Mouse (Mus musculus) embryonic stem cell, embryonic (primary cell): ENCODE results near the gene Gm38392.

Source experiments
- CTCF ChIA-PET, 4 experiments: fragments of 300-600 bp in 2 of 4; fragments of 350-600 bp in 2 of 4; sonication (Branson Sonifier 250); formaldehyde crosslinking; loops; one replicate each; lab custom pipeline; 2022; ENCODE audit warnings: inconsistent platforms in 2 of 4; lab: Charles Lee
- POLR2A ChIA-PET, 4 experiments: fragments of 300-600 bp in 2 of 4; fragments of 350-600 bp in 2 of 4; sonication (Branson Sonifier 250); formaldehyde crosslinking; loops; one replicate each; lab custom pipeline; 2022; ENCODE audit warnings: antibody characterized with exemption in 4 of 4, inconsistent platforms in 1 of 4; lab: Charles Lee

Gm38392 gene

DNA sequence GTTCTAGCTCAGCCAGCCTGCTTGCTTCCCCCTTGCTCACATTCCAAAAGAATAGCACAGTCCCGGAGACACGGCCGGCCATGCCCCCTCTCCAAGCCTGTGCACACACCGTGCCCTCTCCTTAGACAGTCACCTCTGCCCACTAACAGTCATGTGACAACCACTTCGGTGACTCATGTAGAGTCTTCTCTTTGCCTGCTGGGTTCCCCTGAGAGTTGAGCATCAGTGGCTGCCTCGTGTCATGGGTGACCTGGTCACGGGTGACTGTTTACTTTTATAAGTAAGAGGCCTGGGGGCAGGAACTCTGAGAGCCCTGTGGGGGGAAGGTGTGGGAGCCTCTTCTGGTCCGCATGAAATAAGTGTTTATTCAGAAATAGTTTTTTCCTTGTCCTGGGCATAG lies 53.0 kb downstream of the Gm38392 start:
- ChIA-PET POLR2A (interaction anchor here in 1 of 4 experiments (1.8 kb wide), 1 partner anchor 102 kb away, joined by 4 read pairs; the partner anchor contains the start of genes Smg5 and Tmem79), CTCF (interaction anchor here in 3 of 4 experiments (0.5 to 6.8 kb wide), 8 partner anchors 9 to 213 kb away, joined by 3 to 43 read pairs (median 5); no protein-coding TSS in a partner anchor)

DNA sequence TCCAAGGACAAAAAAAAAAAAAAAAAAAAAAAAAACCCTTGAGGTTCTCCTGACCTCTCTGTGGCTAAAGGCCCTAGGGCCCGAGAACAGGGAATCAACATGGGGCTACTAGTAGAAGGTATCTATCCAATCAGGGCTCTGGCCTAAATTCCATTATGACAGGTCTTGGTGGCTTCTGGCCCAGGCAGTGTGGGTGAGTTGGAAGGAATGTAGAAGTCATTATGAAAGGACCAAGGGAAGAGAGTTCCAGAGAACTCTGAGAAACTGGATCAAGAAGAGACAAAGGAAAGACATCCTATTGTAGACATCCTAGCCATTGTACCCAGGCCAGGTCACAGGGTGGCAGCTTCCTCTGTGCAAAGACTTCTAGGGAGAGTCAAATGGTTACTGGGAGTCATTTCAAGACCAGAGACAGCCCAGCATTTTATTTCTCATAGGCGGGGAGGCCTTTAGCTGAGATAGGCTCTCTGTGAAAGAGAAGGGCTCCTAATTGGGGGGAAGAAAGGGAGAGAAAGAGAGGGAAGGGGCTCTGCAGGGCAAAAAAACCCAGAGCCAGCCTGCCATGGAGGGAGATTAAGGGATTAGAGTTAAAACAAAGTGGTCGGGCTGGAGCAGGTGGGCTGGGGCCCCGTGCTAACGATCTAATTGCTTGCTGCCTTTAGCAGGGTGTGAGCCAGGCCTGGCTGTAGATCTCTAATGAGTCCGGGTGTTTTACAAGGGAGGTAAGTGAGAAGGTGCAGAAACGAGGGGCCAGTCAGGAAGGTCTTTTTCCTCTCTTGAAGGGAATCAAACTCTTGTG lies 54.0 kb downstream of the Gm38392 start:
- CTCF ChIA-PET = interaction anchor here in 2 of 4 experiments (0.6 to 6.8 kb wide), 6 partner anchors 10 to 250 kb away, joined by 3 to 43 read pairs (median 4); no protein-coding TSS in a partner anchor
- POLR2A ChIA-PET = interaction anchor here in 2 of 4 experiments (0.7 to 1.7 kb wide), 4 partner anchors 13 to 142 kb away, joined by 3 to 19 read pairs (median 4); no protein-coding TSS in a partner anchor

DNA sequence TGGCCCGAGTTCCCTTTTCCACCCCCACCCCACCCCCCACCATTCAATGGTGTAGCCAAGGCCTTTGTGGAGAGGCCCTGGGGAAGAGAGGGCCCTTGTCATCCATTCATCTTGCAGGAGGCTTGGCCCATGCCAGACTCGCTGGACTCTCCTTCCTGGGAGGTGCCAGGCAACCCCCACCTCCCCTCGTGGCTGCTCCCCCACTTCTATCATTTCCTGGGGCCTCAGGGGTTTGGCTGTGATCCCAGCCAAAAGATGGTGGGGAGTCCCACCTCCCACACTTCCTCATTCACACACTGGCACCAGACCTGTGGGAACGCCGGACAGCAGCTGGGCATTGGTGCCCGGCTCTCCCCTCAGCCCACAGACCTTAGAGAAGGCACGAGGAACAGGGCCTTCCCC lies 54.7 kb downstream of the Gm38392 start:
- CTCF ChIA-PET = interaction anchor here in 3 of 4 experiments (0.6 to 6.8 kb wide), 9 partner anchors 11 to 251 kb away, joined by 3 to 43 read pairs (median 5); no protein-coding TSS in a partner anchor
- POLR2A ChIA-PET = interaction anchor here in 3 of 4 experiments (0.9 to 3.0 kb wide), 9 partner anchors 8 to 103 kb away, joined by 3 to 19 read pairs (median 5); partner anchors contain the start of genes Smg5 (in 1 of the 3) and Tmem79 (in 1 of the 3)

DNA sequence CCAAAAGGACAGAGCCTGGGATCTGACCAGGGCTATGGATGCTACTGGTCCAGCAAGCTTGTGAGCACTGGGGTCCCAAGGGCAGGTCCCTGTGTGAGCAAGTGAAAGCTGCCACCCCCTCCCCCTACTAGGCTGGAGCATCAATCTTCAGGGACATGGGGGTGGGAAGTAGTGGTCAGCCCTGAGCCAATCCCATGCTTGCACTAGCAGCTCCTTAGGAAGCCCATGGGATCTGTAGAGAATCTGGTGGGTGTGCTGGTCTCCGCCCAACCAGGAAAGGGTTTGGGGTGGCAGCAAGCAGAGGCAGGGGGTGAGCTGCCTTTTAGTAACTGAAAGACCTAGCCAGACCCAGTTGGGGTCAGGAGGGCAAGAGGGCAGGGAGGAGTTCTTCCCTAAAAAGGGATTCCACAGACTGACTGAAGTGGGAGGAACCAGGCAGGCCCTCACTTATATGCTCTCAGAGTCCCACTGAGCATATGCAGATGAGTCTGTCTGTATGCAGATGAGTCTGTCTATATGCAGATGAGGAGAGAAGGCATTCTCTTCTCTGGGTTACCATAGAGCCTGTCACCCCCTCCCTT lies 55.9 kb downstream of the Gm38392 start:
- POLR2A ChIA-PET = interaction anchor here (0.5 to 3.0 kb wide), 53 partner anchors 9 to 345 kb away, joined by 3 to 19 read pairs (median 4); partner anchors contain the start of genes Mef2d (in 2 of the 4), Nes (in 2 of the 4), Cct3 (in 1 of the 4) and Hdgf (in 1 of the 4)
- CTCF ChIA-PET = interaction anchor here in 3 of 4 experiments (0.6 to 6.8 kb wide), 19 partner anchors 9 to 410 kb away, joined by 3 to 43 read pairs (median 4); no protein-coding TSS in a partner anchor

DNA sequence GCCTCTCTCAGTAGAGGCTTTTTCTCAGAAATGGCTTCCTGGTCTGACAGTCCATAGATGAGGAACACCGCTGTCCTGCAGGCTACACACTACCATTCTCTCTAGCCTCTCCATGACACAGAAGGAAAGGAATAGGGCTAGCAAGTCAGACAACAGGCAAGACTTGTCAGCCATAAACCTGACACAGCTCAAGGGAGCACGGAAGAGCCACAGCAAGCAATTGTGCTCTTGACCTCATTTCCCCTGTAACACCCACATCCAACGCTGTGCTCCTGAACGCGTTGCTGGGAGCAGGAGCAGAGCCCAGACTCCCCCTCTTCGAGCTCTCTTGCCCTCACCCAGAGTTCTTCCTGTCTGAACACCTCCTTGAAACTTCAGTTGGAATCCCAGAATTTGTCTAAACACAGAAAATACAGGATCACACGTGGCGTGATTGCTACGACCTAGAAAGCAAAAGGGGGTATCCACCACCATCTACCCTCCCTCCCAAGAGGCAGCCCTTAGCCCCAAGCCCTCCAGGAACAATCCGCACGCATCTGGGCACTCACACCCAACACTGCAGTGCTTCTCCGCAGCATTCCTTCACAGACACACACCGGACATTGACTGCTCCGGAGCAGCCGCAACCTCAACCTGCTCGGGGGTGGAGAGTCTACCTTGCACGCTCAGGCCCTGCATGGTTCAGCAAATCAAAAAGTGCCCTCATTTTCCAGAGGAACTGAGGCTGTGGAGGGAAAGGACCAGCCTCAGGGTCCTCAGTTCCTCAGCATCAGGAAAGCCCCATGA lies 56.6 kb downstream of the Gm38392 start:
- POLR2A ChIA-PET = interaction anchor here (0.5 to 3.0 kb wide), 47 partner anchors 8 to 345 kb away, joined by 3 to 19 read pairs (median 4); partner anchors contain the start of genes Nes (in 2 of the 4), Cct3 (in 1 of the 4), Hdgf (in 1 of the 4) and Lamtor2 (in 1 of the 4)

DNA sequence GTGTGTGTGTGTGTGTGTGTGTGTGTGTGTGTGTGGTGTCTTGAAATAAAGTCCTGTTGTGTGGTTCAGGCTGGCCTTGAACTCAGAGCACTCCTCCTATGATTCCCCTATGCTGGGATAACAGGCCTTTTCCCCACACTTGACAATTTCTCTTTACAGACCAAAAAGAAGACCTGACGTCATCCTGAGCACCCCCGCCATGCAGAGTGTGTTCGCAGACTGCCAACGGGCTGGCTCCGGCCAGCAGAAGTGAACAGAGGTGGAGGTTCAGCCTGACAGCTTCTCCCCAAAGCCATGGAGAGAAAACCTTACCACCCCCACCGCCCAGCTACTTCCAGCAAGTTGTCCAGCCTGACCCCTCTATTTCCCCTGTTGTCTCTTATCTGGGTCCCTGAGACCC lies 57.5 kb downstream of the Gm38392 start:
- ChIA-PET POLR2A (interaction anchor here in 1 of 4 experiments (1.2 to 3.0 kb wide), 4 partner anchors 14 to 67 kb away, joined by 3 to 19 read pairs (median 4); partner anchors contain the start of genes Cct3 and Tsacc), CTCF (interaction anchor here in 3 of 4 experiments (0.5 to 6.8 kb wide), 7 partner anchors 10 to 290 kb away, joined by 3 to 43 read pairs (median 3); no protein-coding TSS in a partner anchor)

More for the DNA sequence above, 56.6 kb downstream of the Gm38392 start:
- CTCF ChIA-PET = interaction anchor here in 3 of 4 experiments (0.6 to 6.8 kb wide), 19 partner anchors 9 to 289 kb away, joined by 3 to 43 read pairs (median 4); no protein-coding TSS in a partner anchor

DNA sequence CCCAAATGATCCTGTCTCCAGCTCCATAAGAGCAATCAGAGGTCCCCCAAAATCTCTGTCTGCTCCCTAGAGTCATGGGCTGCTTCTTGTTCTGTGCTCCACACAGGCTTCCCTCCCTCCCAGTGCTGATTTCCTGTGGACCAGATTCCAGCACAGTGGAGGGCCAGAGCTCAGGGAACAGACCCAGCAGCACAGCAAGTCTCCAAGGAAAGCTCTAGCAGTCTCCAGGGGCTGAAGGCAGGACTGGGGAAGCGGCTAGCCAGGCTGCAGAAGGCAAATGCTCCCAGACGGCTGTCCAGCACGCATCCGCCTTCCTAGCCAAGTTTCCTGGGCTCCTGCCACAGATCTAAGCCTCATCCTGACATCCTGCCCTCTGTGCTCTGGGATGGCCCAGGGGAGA lies 58.1 kb downstream of the Gm38392 start:
- POLR2A ChIA-PET = interaction anchor here in 1 of 4 experiments (0.7 to 1.8 kb wide), 4 partner anchors 11 to 68 kb away, joined by 3 to 5 read pairs (median 3); partner anchors contain the start of genes Cct3 and Tsacc
- CTCF ChIA-PET = interaction anchor here in 3 of 4 experiments (0.5 to 2.1 kb wide), 5 partner anchors 8 to 23 kb away, joined by 3 to 13 read pairs (median 5); no protein-coding TSS in a partner anchor

DNA sequence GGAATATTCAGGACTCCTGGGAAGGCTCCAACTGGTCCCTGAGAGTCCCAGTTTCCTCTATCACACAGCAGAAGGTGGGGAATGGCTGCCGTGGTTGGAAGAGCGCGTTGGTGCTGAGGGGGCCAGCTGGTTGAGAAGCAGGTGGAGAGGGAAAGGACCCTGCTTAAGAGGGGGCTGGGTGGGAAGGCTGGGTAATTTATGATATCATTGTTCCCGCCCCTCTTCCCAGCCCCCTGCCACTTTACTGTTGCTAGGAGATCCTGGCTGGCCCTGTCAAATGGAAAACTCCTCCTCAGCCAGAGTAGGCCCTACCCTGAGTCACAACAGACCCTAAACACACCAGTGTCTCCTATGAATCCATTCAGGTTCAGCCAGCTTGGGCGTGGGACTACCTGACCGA lies 59.0 kb downstream of the Gm38392 start:
- ChIA-PET POLR2A (interaction anchor here in 2 of 4 experiments (0.6 to 1.8 kb wide), 6 partner anchors 10 to 108 kb away, joined by 3 to 6 read pairs (median 3); partner anchors contain the start of genes Cct3 (in 1 of the 2), Smg5 (in 1 of the 2) and Tsacc (in 1 of the 2)), CTCF (interaction anchor here in 3 of 4 experiments (0.6 to 2.1 kb wide), 5 partner anchors 12 to 58 kb away, joined by 3 to 13 read pairs (median 6); no protein-coding TSS in a partner anchor)

DNA sequence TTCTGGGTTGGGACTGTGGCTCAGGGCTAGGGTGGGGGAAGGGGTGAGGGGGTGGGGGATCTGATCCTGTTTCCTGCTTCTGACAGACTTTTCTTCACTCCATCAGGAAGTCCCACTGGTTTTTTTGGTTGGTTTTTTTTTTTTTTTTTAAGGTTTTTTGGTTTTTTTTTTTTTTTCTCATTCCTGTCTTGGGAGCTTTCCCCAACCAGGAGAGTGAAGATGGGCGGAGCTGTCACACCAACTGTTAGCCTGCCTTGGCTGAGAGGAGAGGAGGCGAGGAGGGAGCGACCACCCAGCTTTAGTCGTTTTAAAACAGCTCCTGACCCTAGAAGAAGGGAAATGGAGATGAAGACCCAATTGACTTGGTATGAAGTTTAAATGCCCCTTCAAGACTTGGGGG lies 59.8 kb downstream of the Gm38392 start:
- ChIA-PET CTCF (interaction anchor here (0.6 to 2.1 kb wide), 9 partner anchors 10 to 466 kb away, joined by 3 to 13 read pairs (median 5); partner anchors contain the start of gene Iqgap3 (in 1 of the 4)), POLR2A (interaction anchor here in 3 of 4 experiments (0.6 to 1.5 kb wide), 7 partner anchors 10 to 166 kb away, joined by 3 to 6 read pairs (median 4); partner anchors contain the start of gene Smg5 (in 1 of the 3))

DNA sequence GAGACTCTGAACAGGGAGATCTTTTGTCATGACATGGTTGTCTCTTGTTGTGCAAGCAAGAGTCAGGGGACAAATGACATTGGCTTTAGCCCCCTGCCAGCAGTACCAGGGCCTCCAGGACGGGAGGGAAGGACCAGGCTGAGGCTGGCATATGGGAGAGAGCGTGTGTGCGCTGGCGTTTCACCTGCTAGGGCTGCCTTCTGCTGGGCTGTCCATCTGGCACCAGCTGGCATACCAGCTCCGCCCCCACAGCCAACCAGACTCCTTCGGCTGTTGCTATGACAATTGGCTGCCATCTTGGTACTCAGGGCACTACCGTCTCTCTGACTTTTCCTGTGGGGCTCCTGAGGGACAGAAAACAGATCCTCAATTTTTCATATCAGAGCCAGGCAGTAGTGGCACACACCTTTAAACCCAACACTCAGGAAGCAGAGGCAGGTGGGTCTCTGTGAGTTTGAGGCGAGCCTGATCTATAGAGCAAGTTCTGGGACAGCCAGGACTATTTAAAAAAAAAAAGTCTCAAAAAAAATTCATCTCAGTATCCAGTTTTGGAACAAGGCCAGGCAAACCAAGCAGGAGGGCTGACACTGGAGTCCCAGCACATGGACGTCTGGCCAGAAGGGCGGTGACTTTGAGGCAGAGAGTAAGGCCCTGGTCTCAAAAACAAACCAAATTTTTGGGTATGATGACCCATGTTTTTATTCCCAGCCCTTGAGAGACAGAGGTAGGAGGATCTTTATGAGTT lies 60.7 kb downstream of the Gm38392 start:
- ChIA-PET CTCF (interaction anchor here in 1 of 4 experiments (0.8 to 1.1 kb wide), 3 partner anchors 9 to 16 kb away, joined by 3 to 5 read pairs (median 5); no protein-coding TSS in a partner anchor), POLR2A (interaction anchor here in 2 of 4 experiments (0.7 to 1.5 kb wide), 6 partner anchors 9 to 48 kb away, joined by 3 to 6 read pairs (median 4); no protein-coding TSS in a partner anchor)

DNA sequence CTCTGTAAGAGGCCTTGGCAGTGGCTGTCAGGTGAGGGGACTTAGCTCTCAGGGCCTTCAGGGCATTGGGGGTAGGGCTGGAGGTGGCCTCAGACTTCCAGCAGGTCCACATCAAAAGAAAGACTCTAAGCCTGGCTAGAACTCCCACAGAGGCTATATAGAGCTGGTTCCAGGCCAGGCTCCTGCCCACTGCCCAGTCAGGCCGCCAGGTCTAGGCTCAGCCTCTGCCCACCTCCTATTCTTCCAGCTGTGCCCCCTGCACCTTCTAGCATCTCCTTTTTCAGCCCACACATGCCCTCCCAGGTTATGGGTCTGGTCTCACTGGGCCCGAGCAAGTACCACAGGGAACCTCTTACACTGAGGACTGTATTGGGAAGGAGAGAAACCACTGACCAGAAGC lies 62.1 kb downstream of the Gm38392 start:
- ChIA-PET POLR2A (interaction anchor here in 1 of 4 experiments (1.4 to 2.7 kb wide), 2 partner anchors 8 to 10 kb away, joined by 4 to 7 read pairs; no protein-coding TSS in a partner anchor), CTCF (interaction anchor here in 1 of 4 experiments (0.6 to 1.0 kb wide), 2 partner anchors 11 to 19 kb away, joined by 3 read pairs; no protein-coding TSS in a partner anchor)

DNA sequence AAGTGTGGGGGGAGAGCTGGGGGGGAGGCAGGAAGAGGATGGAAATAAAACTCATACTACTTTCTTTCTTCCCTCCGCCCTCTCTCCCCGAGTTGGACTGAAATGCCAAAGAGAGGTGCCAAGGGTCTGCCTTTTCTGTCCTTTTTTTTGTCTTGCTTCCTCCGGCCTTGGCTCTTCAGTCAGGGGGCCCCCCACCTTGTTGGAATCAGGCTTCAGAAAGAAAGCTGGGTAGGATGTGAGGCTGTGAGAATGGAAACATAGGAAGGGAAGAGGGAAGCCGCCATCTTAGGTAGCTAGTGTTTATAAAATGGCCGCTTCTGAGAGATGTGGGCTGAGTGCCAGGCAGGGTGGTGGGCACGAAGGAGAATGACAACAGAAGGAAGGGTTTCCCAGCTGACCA lies 64.6 kb downstream of the Gm38392 start:
- ChIA-PET POLR2A (interaction anchor here in 1 of 4 experiments (0.8 to 1.4 kb wide), 4 partner anchors 9 to 188 kb away, joined by 3 to 5 read pairs (median 4); partner anchors contain the start of gene Pmf1), CTCF (interaction anchor here in 3 of 4 experiments (0.6 to 1.0 kb wide), 4 partner anchors 13 to 288 kb away, joined by 3 to 4 read pairs (median 3); no protein-coding TSS in a partner anchor)

DNA sequence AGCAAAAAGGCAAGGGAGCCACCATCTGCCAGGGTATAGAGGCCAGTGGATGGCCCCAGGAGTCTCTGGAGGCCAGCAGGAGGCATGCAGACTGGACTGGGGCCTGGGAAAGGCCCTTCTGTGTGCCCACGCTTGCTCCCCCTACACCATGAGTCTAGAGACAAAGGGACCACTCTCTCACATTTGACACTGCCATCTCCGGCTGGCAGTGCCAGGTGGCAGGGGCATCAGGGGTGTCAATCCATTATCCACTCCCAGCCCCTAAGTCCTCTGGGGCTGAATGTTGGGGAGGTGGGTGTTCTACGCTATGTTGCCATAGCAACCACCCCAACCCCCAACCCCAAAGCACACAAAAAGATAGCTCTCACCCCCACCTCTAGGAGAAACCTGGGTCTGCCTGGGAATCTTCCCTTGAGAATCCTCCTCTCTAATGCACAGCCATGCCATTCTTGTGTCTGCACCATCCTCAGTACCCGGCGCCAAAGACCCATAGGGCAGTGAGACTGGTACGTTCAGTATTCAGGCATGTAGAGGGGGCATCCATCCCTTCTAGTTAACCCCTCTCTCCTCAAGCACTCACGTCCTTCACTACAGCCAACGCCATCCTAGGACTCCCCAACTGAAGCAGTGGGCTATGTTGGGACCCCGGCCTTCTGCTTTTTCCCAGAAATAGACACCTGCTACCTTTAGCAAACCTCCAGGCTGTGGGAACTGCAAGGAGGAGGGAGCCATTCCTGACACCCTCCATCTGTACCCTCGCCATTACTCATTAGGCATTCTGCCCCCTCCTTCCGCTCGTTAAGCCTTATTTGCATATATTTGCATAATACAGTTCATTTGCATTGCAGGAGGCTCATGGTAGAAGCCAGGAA lies 65.3 kb downstream of the Gm38392 start:
- CTCF ChIA-PET = interaction anchor here (0.5 to 2.3 kb wide), 17 partner anchors 9 to 289 kb away, joined by 3 to 9 read pairs (median 4); partner anchors contain the start of gene Mef2d (in 1 of the 4)
- POLR2A ChIA-PET = interaction anchor here in 2 of 4 experiments (0.6 to 2.7 kb wide), 7 partner anchors 9 to 188 kb away, joined by 3 to 18 read pairs (median 3); partner anchors contain the start of gene Pmf1 (in 1 of the 2)

DNA sequence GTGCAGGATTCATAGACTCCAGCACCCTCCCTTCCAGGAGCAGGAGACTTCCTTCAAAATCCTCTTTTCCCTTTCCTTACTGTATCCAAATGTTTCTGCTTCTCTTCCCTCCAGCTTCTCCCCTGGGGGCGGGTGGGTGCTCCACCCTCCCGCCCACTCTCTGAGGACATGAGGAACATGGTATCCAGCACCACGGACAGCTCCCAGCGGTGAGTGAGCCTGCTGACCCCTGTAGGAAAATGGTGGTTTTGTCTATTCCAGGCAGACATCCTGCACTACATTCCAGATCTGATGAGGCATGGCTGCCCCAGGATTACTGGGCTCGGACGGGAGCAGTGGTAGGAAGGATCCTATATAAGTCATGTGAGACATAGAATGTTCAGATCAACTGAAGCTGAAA lies 66.2 kb downstream of the Gm38392 start:
- ChIA-PET POLR2A (interaction anchor here in 3 of 4 experiments (0.6 to 2.7 kb wide), 13 partner anchors 9 to 281 kb away, joined by 3 to 18 read pairs (median 3); partner anchors contain the start of gene Pmf1 (in 1 of the 3)), CTCF (interaction anchor here (0.5 to 2.3 kb wide), 30 partner anchors 9 to 246 kb away, joined by 3 to 9 read pairs (median 4); partner anchors contain the start of gene Mef2d (in 1 of the 4))
